Mouse (Mus musculus) megakaryocyte, embryonic 14.5 days (primary cell): ENCODE data around the gene 1110012L19Rik. TPM values are rescaled to one million over a fixed set of nuclear protein-coding genes. Genes with fewer than 3 reads are reported as not detected.
"Not testable (repeated sequence)": the region's sequence is repeated elsewhere in the genome, so short reads cannot be mapped to it uniquely, and the experiment has no call there.

Source experiments
- H3K27me3 ChIP-seq: replicated peaks from 2 replicates; pipeline ENCODE3; 2012; ENCODE audit warnings: inconsistent platforms
- H3K36me3 ChIP-seq: replicated peaks from 2 replicates; pipeline ENCODE3; 2012; ENCODE audit warnings: low read length, inconsistent platforms, mixed read lengths
- H3K4me1 ChIP-seq: 2 replicates; pipeline ENCODE4 v1.6.1; 2012; ENCODE audit warnings: inconsistent platforms
- H3K4me3 ChIP-seq: replicated peaks from 2 replicates; pipeline ENCODE3; 2012; ENCODE audit warnings: moderate library complexity, mild to moderate bottlenecking, inconsistent platforms
- H3K9me3 ChIP-seq: 2 replicates; pipeline ENCODE4 v1.6.1; 2012; ENCODE audit warnings: inconsistent platforms
- FLI1 ChIP-seq: IDR thresholded peaks from 2 replicates; pipeline ENCODE4 v1.6.1; 2012; ENCODE audit warnings: low read length, inconsistent platforms, mixed read lengths
- GATA1 ChIP-seq: IDR thresholded peaks from 3 replicates; pipeline ENCODE4 v1.6.1; 2012; ENCODE audit warnings: mixed read lengths, low read length, inconsistent platforms, borderline replicate concordance
- polyA plus RNA-seq: library from polyadenylated mRNA; stranded (reverse); fragments of >175 nt; gene quantifications from 2 replicates; pipeline ENCODE4 v1.2.3, GENCODE M21; 2012; ENCODE audit warnings: low replicate concordance; ENCODE audit not compliant: insufficient read depth

The 1110012L19Rik gene
- polyA plus RNA-seq = 2.9 TPM in 1 of 2 replicates, not detected in the other

DNA sequence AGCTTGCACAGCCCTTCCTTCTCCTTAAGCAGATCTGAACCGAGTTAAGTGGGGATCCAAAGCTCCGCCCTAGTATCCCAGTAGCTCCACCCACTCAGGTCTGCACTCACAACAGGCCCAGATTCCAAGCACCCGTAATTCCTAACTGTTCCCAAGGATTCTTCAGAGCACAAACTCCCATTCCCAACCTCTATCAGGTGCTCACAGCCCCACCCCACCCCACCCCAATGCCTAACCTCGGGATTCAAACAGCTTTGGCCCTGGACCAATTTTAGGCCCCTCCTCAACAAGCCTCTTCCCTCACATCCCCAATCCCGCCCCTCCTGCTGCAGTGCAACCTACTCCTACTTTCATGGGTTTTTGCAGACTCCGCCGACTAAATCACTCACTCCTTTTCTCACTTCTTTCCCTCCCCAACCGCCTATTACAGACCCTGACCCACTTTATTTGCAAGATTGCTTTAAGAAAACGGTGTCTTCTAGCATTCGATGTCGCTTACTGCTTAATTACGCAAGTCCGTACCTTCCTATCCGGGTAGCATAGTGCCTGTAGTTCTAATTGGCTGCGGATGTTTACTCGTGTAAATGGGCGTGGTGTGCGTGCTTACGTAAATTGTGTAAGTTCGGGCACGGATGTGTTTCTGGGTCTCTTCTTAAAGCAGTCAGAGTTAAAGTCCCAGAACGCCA, at the start of gene 1110012L19Rik:
TSS of gene 1110012L19Rik (plus strand) at position 602 of the 686 bp plus-strand sequence.
- H3K9me3 ChIP-seq = no peaks in the 10 kb centered on the region
- H3K36me3 ChIP-seq = peaks cover 18% of the 10 kb centered on the region
- H3K4me3 ChIP-seq = peak within 1 kb of the TSS; percentile 92
- H3K27me3 ChIP-seq = peaks cover 18% of the 10 kb centered on the region
- peaks cover 20% of the 10 kb centered on the region for H3K4me1 ChIP-seq
- TF ChIP-seq FLI1 (no peak), GATA1 (no peak)

DNA sequence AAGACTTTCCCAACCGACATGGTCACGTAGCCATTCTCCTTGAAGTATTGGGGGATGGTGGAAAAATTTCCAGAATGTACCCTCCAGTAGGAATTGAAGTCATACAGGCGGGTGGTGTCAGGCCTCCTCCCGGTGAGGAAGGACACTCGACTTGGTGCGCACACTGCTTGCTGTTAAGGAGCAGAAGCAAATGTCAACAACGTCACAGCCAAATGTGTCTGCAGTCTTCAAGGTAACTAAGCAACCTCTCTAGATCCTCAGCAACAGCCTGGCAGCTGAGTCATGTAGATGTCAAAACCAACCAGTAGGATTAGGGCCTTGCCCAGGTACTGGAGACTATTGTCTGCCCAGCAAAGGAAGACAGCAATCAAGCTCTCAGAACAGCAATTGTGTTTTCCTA, 22.7 kb upstream of the 1110012L19Rik start:
- H3K36me3 ChIP-seq = peaks cover 24% of the 10 kb centered on the region
- peaks cover 15% of the 10 kb centered on the region for H3K27me3 ChIP-seq
- no peak overlapping the region for H3K4me3 ChIP-seq
- H3K9me3 ChIP-seq = no peaks in the 10 kb centered on the region
- TF ChIP-seq GATA1 (no peak), FLI1 (no peak)
- no peaks in the 10 kb centered on the region for H3K4me1 ChIP-seq

DNA sequence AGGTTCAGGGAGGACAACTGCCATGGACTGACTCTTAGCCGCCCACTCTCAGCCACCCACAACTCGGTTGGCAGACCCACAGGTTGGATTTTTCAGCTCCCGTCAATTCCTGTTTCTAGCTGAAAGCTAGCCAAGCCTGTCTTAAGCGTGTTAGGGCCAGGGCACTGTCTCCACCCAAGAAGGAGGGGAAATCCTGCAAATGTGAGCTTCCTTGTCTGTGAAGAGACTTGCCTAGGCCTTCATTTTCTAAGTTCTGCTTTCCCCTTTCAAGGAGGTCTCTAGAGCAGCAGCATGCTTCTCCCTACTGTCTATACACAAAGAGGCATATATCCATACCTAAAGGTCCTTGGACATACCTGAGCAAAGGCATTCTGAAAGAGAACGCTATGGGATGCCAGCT, 22.2 kb upstream of the 1110012L19Rik start:
- TF ChIP-seq GATA1 = no peak
- TF ChIP-seq FLI1 = no peak
- peaks cover 16% of the 10 kb centered on the region for H3K27me3 ChIP-seq
- no peaks in the 10 kb centered on the region for H3K9me3 ChIP-seq
- no peak overlapping the region for H3K4me3 ChIP-seq
- no peaks in the 10 kb centered on the region for H3K4me1 ChIP-seq
- H3K36me3 ChIP-seq = peaks cover 19% of the 10 kb centered on the region

DNA sequence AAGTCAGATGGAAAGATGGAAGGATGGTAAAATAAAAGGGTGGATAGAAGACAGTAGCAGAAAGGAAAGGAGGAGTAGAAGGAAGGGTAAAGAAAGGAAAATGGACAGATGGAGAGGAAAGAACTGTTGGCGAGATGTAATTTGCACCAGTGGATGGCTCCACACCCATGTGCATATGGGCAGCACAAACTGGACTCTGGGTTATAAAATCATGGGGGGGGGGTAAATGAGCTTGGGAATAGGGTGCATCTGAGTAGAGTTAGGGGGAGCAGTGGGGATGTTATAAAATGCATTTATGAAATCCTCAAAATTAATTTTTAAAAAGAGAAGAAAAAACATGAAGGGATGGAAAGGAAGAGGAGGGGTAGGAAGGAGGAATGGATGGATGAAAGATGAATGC, 21.5 kb upstream of the 1110012L19Rik start:
- Histone ChIP-seq H3K4me1 (no peaks in the 10 kb centered on the region), H3K9me3 (no peaks in the 10 kb centered on the region), H3K4me3 (peak overlapping the region; percentile 93), H3K27me3 (peaks cover 19% of the 10 kb centered on the region), H3K36me3 (peaks cover 13% of the 10 kb centered on the region)
- TF ChIP-seq GATA1 (no peak), FLI1 (no peak)

DNA sequence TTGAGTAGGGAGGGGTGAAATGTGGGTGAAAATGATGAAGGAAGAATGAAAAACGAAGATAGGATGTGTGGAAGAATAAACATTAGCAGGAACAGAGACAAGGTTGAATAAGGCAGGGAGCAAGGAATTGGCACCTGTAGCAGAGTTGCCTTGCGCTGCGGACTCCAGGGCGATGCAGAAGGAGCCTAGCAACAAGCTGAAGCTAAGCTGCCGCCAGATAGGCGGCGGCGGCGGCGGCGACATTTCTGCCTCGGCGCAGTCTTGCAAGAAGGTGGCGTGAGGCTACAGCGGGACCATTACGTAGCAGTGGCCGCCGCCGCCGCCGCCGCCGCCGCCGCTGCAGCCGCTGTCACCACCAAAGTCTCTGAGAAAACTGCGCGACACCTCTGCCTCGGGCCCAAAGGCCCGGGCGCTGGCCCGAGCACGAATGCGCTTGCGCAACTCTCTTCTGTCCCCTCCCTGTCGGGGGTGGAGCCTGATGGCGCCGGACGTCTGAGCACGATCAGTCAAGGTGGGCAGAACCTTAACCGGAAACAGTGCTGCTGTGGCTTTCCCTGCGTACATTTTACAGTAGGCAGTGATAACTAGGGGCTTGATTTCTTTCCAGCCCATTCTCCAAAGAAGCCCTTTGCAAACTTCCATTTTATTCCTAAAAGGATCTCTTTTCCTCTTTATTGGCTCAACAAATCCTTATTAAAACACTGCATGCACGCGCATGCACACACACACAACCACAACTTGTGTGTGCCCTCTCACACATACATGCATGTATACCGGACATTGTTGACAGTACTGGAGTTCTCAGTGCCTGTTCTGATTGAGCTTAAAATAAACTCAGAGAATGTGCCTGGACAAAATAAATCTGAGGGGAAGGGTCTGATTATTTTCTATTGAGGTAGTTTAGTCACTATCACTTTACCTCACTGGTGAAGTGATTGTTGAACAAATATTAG, 20.7 kb upstream of the 1110012L19Rik start, which contains the start of gene Ids:
TSS of gene Ids (minus strand) at position 424 of the 953 bp plus-strand sequence.
- no peaks in the 10 kb centered on the region for H3K9me3 ChIP-seq
- peak within 1 kb of the TSS; percentile 93 for H3K4me3 ChIP-seq
- TF ChIP-seq GATA1 = no peak
- TF ChIP-seq FLI1 = no peak

DNA sequence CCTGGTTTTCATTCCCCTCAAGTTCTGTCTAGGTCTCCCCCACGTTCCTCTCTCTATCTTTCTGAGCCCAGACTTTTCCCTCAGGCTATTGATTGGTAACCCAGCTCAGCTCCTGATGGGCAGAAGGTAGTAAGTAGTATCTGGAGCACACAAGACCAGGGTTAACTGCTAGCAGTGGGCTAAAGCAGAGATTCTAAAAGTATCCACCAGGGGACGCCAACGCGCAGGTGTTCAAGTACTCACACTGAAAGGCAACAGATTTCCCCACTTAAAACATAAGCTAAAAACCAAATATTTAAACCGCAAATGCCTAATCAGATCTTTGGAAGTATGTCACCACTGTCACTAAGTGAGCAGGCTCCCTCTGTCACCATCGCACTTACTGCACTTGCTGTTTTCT, 15.9 kb upstream of the 1110012L19Rik start:
- H3K9me3 ChIP-seq = not testable (repeated sequence)

More for the DNA sequence above, 20.7 kb upstream of the 1110012L19Rik start, which contains the start of gene Ids:
- Histone ChIP-seq H3K36me3 (peaks cover 7% of the 10 kb centered on the region), H3K4me1 (no peaks in the 10 kb centered on the region), H3K27me3 (peaks cover 19% of the 10 kb centered on the region)

DNA sequence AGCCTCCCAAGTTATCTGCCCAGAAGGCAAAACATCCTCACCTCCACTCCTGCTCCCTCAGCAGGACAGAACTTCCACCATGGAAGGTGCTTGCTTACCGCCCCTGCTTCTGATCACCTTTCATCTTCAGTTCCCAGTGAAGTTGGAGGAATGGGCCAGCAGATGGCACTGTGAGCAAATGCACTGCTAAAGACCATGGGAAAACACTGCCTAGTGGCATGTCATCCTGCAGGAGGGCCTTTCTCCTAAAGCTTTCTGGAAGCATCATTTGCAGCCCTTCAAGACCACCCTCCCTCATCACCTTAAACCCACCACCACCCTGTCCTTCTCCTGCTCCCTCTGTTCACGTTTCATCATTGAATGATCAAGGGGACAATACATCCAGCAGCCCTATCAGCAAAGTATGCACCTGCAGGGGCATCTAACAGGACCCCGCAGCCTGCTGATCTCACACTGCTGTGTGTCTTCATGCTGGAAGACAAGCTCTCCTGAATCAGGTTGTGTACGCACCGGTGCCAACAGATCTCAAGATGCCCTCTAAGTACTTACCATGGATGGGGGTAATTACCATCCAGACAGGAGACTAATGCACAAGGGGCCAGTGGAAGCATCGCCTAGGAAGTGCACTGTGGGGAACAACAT, 11.1 kb upstream of the 1110012L19Rik start:
- H3K4me3 ChIP-seq, H3K27me3 ChIP-seq, H3K4me1 ChIP-seq, H3K36me3 ChIP-seq, H3K9me3 ChIP-seq: not testable (repeated sequence)

More for the DNA sequence above, 15.9 kb upstream of the 1110012L19Rik start:
- not testable (repeated sequence) for H3K4me1 ChIP-seq, H3K27me3 ChIP-seq, H3K36me3 ChIP-seq, H3K4me3 ChIP-seq

DNA sequence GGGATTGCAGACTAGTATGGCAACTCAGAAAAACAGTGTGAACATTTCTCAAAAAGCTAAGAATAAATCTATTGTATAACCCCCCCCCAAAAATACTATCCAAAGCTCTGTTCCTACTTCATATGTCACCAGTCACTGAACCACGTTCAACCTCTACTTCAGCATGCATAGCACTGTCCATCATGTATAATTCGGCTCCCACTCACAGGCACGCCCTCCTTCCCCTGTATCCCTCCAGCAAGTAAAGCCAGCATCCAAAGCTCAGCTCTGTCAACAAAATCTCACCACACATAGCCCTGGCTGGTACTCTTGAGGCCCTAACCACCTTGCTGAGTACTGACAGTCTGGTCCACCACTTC, 781 bp upstream of the 1110012L19Rik start:
- Histone ChIP-seq H3K27me3 (peaks cover 18% of the 10 kb centered on the region), H3K4me3 (peak overlapping the region; percentile 92), H3K9me3 (no peaks in the 10 kb centered on the region), H3K36me3 (peaks cover 18% of the 10 kb centered on the region), H3K4me1 (peaks cover 20% of the 10 kb centered on the region)
- no peak for TF ChIP-seq FLI1
- no peak for TF ChIP-seq GATA1

DNA sequence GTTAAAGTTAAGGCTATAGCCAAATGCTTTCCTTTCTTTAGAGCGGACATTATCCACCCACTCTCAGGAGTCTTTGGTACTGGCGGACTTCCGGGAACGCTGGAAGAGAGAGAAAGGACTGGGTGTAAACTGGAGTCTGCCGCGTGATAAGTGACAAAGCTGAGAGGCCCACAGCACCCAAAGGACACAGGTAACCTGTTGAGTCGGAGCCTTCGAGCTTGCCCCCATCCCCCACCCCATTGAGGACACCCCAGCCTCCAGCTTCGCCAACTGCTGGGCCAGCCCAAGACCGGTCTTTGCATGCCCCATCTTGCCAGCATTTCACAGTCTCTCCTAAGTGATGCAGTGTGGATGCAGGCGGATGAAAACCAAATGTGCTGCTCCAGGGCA, 280 bp downstream of the 1110012L19Rik start:
- Histone ChIP-seq H3K27me3 (peaks cover 15% of the 10 kb centered on the region), H3K4me3 (peak overlapping the region; percentile 92), H3K4me1 (peaks cover 20% of the 10 kb centered on the region), H3K36me3 (peaks cover 18% of the 10 kb centered on the region), H3K9me3 (no peaks in the 10 kb centered on the region)
- no peak for TF ChIP-seq GATA1
- no peak for TF ChIP-seq FLI1

DNA sequence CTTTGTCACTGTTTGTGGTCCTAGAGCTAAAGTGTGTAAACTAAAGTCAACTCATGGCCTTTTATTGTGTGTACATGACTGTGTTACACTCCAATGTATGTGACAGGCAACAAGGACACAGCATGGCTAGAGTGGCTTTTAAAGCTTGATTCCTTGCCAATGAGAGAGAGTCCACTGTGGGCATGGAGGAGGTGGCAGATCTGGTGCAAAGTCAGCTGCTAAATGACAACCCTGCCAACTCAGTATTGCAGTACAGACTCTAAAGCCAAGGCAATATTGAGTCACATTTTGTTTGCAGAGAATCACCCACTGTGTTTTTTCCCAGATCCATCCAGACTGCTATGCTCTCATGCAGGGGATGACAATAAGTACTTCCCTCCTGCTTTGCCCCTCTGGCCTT, 7.0 kb downstream of the 1110012L19Rik start:
- not testable (repeated sequence) for H3K9me3 ChIP-seq, H3K4me1 ChIP-seq, H3K4me3 ChIP-seq, H3K27me3 ChIP-seq
- peaks cover 16% of the 10 kb centered on the region for H3K36me3 ChIP-seq

DNA sequence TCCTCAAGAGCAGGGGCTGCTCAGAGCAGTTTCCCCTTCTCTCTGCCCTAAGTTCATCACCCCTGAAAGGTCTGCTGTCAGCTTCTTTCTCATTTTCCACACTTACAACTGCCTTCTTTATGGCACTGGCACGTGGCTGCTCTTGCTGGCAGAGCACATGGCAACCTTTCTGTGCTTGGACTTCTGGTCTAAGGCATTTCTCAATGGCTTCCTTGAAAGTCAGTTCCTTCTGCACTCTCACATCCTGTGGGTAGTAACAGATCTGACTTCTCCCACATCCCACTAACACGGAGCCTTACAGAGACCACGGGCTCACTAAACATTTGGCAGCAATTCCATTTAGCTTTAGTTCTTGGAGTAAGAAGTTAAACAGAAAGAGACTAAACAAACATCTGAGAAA, 39.8 kb downstream of the 1110012L19Rik start:
- not testable (repeated sequence) for H3K27me3 ChIP-seq, H3K4me3 ChIP-seq, H3K4me1 ChIP-seq, H3K36me3 ChIP-seq, H3K9me3 ChIP-seq
